In genomic region chr4:48407350-48408039, GRCm38 (mm10) we compare ENCODE assay signal across 8 mouse cellular contexts.
DNase-seq lines count a peak whose midpoint lies in the region; ATAC-seq lines count a peak whose summit lies in the region.

No protein-coding gene starts in this region.

- no peaks in the 10 kb centered on the region for H3K36me3 ChIP-seq in embryonic facial prominence, embryonic 13.5 days
- H3K36me3 ChIP-seq in heart, embryonic 14.5 days (ENCODE audit: control insufficient read depth, insufficient read depth, low read length), result no peaks in the 10 kb centered on the region
- H3K36me3 ChIP-seq in liver, embryonic 16.5 days (ENCODE audit: control insufficient read depth, insufficient read depth), result no peaks in the 10 kb centered on the region
- H3K36me3 ChIP-seq in neural tube, embryonic 14.5 days (ENCODE audit: control insufficient read depth, insufficient read depth, low read length), result no peaks in the 10 kb centered on the region; the same call in 1 of the 2 replicates

- peak; percentile 72 for DNase-seq in CD4-positive, CD25-positive, alpha-beta regulatory T cell, adult 2 months (ENCODE audit: low read depth, low spot score)
- DNase-seq in adrenal gland, adult 2 months, result peak; percentile 60
- DNase-seq in kidney, postnatal 14 days, result peak; percentile 51
- peak; percentile 54 for DNase-seq in thymus, postnatal 0 days (ENCODE audit: low spot score)

- no peaks in the 10 kb centered on the region for H3K9me3 ChIP-seq in embryonic facial prominence, embryonic 13.5 days
- H3K9me3 ChIP-seq in heart, embryonic 14.5 days (ENCODE audit: control insufficient read depth, low read length), result no peaks in the 10 kb centered on the region
- H3K9me3 ChIP-seq in liver, embryonic 16.5 days (replicated peaks; ENCODE audit: control insufficient read depth, low read length), result no peaks in the 10 kb centered on the region
- no peaks in the 10 kb centered on the region for H3K9me3 ChIP-seq in neural tube, embryonic 14.5 days (ENCODE audit: control insufficient read depth, low read length)

- WGBS in embryonic facial prominence, embryonic 13.5 days, result 41% methylated on average over 18 of the region's 18 CpGs
- WGBS in heart, embryonic 14.5 days, result 27% methylated on average over 18 of the region's 18 CpGs
- 40% methylated on average over 18 of the region's 18 CpGs for WGBS in liver, embryonic 16.5 days (ENCODE audit: insufficient replicate concordance)
- 55% methylated on average over 18 of the region's 18 CpGs for WGBS in neural tube, embryonic 14.5 days

- H3K9ac ChIP-seq in embryonic facial prominence, embryonic 13.5 days, result no peak overlapping the region
- peak overlapping the region; percentile 55 for H3K9ac ChIP-seq in heart, embryonic 14.5 days (ENCODE audit: low read length)
- H3K9ac ChIP-seq in liver, embryonic 16.5 days (ENCODE audit: low read depth, low read length), result no peak overlapping the region
- no peak overlapping the region for H3K9ac ChIP-seq in neural tube, embryonic 14.5 days (replicated peaks; ENCODE audit: low read depth, low read length)

- ATAC-seq in embryonic facial prominence, embryonic 13.5 days (ENCODE audit: insufficient number of reproducible peaks, insufficient read depth, low FRiP score, low TSS enrichment, low read depth), result no peak
- ATAC-seq in heart, embryonic 14.5 days (ENCODE audit: insufficient number of reproducible peaks, insufficient read depth, low FRiP score, low read depth), result peak; percentile 51; the same call in 1 of the 2 replicates
- no peak for ATAC-seq in liver, embryonic 16.5 days (ENCODE audit: low read depth)
- peak; percentile 81 for ATAC-seq in neural tube, embryonic 14.5 days (ENCODE audit: low read depth)

- no peak overlapping the region for H3K27ac ChIP-seq in embryonic facial prominence, embryonic 13.5 days
- no peak overlapping the region for H3K27ac ChIP-seq in heart, embryonic 14.5 days (replicated peaks in 1 of 2; ENCODE audit: control insufficient read depth in 1 of 2, insufficient read depth in 1 of 2, low read depth in 2 of 2, low read length in 2 of 2)
- H3K27ac ChIP-seq in liver, embryonic 16.5 days (ENCODE audit: low read length), result no peak overlapping the region
- no peak overlapping the region for H3K27ac ChIP-seq in neural tube, embryonic 14.5 days (ENCODE audit: low read depth, low read length)

- H3K4me3 ChIP-seq in embryonic facial prominence, embryonic 13.5 days, result no peak overlapping the region
- H3K4me3 ChIP-seq in heart, embryonic 14.5 days (ENCODE audit: control insufficient read depth in 1 of 2, insufficient read depth in 1 of 2, low read depth in 1 of 2, low read length in 2 of 2), result peak overlapping the region; percentile 33 to 43
- H3K4me3 ChIP-seq in liver, embryonic 16.5 days (ENCODE audit: low read depth, low read length), result no peak overlapping the region
- no peak overlapping the region for H3K4me3 ChIP-seq in neural tube, embryonic 14.5 days (ENCODE audit: low read depth, low read length)

- H3K4me1 ChIP-seq in embryonic facial prominence, embryonic 13.5 days, result no peaks in the 10 kb centered on the region
- H3K4me1 ChIP-seq in heart, embryonic 14.5 days (ENCODE audit: control insufficient read depth in 2 of 2, insufficient read depth in 2 of 2, low read length in 2 of 2), result peaks cover 9 to 10% of the 10 kb centered on the region in 2 experiments
- H3K4me1 ChIP-seq in liver, embryonic 16.5 days (ENCODE audit: control insufficient read depth, low read depth, low read length), result no peaks in the 10 kb centered on the region
- no peaks in the 10 kb centered on the region for H3K4me1 ChIP-seq in neural tube, embryonic 14.5 days (ENCODE audit: control insufficient read depth, insufficient read depth, low read length)

- peak overlapping the region; percentile 21 for H3K4me2 ChIP-seq in embryonic facial prominence, embryonic 13.5 days
- H3K4me2 ChIP-seq in heart, embryonic 14.5 days (ENCODE audit: low read length), result peak overlapping the region; percentile 64
- 0 out of 2 replicates have a peak overlapping the region, but pooled peaks have one; percentile 20 for H3K4me2 ChIP-seq in liver, embryonic 16.5 days (ENCODE audit: low read depth, low read length)
- 0 out of 2 replicates have a peak overlapping the region, but pooled peaks have one; percentile 6 for H3K4me2 ChIP-seq in neural tube, embryonic 14.5 days (ENCODE audit: low read depth, low read length)

- H3K27me3 ChIP-seq in embryonic facial prominence, embryonic 13.5 days, result no peaks in the 10 kb centered on the region
- H3K27me3 ChIP-seq in heart, embryonic 14.5 days (ENCODE audit: control insufficient read depth, insufficient read depth, low read length), result no peaks in the 10 kb centered on the region
- no peaks in the 10 kb centered on the region for H3K27me3 ChIP-seq in liver, embryonic 16.5 days (ENCODE audit: control insufficient read depth, insufficient read depth, low read depth, low read length)
- H3K27me3 ChIP-seq in neural tube, embryonic 14.5 days (ENCODE audit: control insufficient read depth, insufficient read depth, low read length), result no peaks in the 10 kb centered on the region

Comparison
In these comparisons a context has a peak if more than half of its experiments do, and no peak if none do; other contexts are left out.
1. ATAC-seq: peak in heart, embryonic 14.5 days (single experiment) and neural tube, embryonic 14.5 days (single experiment); none in embryonic facial prominence, embryonic 13.5 days (single experiment) and liver, embryonic 16.5 days (single experiment).
2. H3K4me2 ChIP-seq: peak in every context shown above with its lines; median percentile 64 in heart, embryonic 14.5 days; 21 in embryonic facial prominence, embryonic 13.5 days; 20 in liver, embryonic 16.5 days; 6 in neural tube, embryonic 14.5 days.
3. H3K4me3 ChIP-seq: peak in heart, embryonic 14.5 days (2 of 2); none in embryonic facial prominence, embryonic 13.5 days (single experiment), liver, embryonic 16.5 days (single experiment) and neural tube, embryonic 14.5 days (single experiment).
4. Peak in every context shown above with its lines, with median percentiles within 50 percentile points of each other: DNase-seq.